Mouse (Mus musculus): ENCODE measurements at regions not wholly inside any gene's neighbourhood (a gene's known extent, or its start where the extent isn't known, plus 50 kb on each side); places are given as distances from the start of the nearest gene placed in this dataset.
"Not testable (repeated sequence)": the region's sequence is repeated elsewhere in the genome, so short reads cannot be mapped to it uniquely, and the experiment has no call there.

GRCm38 (mm10) chr9:11145799-11146198 is 241.2 kb upstream of the Cntn5 start:
- Histone ChIP-seq H3K27me3 (ENCODE audit: control insufficient read depth, insufficient read depth, low read length) (no peaks in the 10 kb centered on the region), H3K9ac (ENCODE audit: low read depth, low read length) (no peak overlapping the region), H3K79me2 (ENCODE audit: control insufficient read depth, insufficient read depth, low read length) (no peaks in the 10 kb centered on the region), H3K4me1 (ENCODE audit: control insufficient read depth, insufficient read depth, low read length) (no peaks in the 10 kb centered on the region), H3K27ac (replicated peaks; ENCODE audit: insufficient read depth, low read depth, low read length) (no peak overlapping the region), H3K36me3 (ENCODE audit: control insufficient read depth, insufficient read depth, low read length) (no peaks in the 10 kb centered on the region), H3K4me3 (ENCODE audit: insufficient read depth, low read depth, low read length) (no peak overlapping the region)
- WGBS: 95% methylated on average over 1 of the region's 1 CpGs
- TF ChIP-seq CTCF (IDR thresholded peaks at IDR 0.05; ENCODE audit: low read depth, low read length) (no peak), POLR2A (IDR thresholded peaks at IDR 0.05; ENCODE audit: extremely low read depth, insufficient read depth, low read length) (no peak)
- no peak for DNase-seq (ENCODE audit: extremely low read depth, low read depth, low spot score)

- DNase-seq (ENCODE audit: extremely low read depth, low read depth, low spot score): no peak
- 74% methylated on average over 5 of the region's 5 CpGs for WGBS
- H3K9ac ChIP-seq (ENCODE audit: low read depth, low read length): no peak overlapping the region
- no peaks in the 10 kb centered on the region for H3K27me3 ChIP-seq (ENCODE audit: control insufficient read depth, insufficient read depth, low read length)
- TF ChIP-seq CTCF (IDR thresholded peaks at IDR 0.05; ENCODE audit: low read depth, low read length) (no peak), POLR2A (IDR thresholded peaks at IDR 0.05; ENCODE audit: extremely low read depth, insufficient read depth, low read length) (no peak)
- no peaks in the 10 kb centered on the region for H3K79me2 ChIP-seq (ENCODE audit: control insufficient read depth, insufficient read depth, low read length)
- H3K4me1 ChIP-seq (ENCODE audit: control insufficient read depth, insufficient read depth, low read length): no peaks in the 10 kb centered on the region
- no peak overlapping the region for H3K27ac ChIP-seq (replicated peaks; ENCODE audit: insufficient read depth, low read depth, low read length)
- H3K4me3 ChIP-seq (ENCODE audit: insufficient read depth, low read depth, low read length): no peak overlapping the region
- no peaks in the 10 kb centered on the region for H3K36me3 ChIP-seq (ENCODE audit: control insufficient read depth, insufficient read depth, low read length)
Observed at GRCm38 (mm10) chr9:11126833-11127232, 222.3 kb upstream of the Cntn5 start.

DNA sequence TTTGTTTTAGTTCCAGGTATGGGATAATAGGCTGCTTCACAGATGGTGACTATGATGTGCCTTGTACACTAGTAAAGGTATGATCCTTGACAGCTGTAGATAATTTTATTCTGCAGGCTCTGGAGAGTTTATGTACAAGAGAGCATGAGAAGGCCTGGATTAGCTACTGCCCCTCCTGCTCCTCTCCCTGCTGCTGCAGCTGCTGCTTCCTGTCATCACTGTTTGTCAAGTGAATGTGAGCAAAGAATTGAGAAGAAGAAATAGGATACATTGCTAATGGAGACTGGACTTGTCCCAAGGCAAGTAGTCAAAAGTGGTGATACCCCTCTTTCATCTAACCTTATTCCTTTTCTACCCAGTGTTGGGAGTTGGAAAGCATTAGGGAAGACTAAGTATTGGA is 214.6 kb upstream of the Cntn5 start:
- Histone ChIP-seq H3K9ac (ENCODE audit: low read depth, low read length) (no peak overlapping the region), H3K4me3 (ENCODE audit: insufficient read depth, low read depth, low read length) (no peak overlapping the region), H3K27ac (replicated peaks; ENCODE audit: insufficient read depth, low read depth, low read length) (no peak overlapping the region), H3K4me1 (ENCODE audit: control insufficient read depth, insufficient read depth, low read length) (no peaks in the 10 kb centered on the region), H3K27me3 (ENCODE audit: control insufficient read depth, insufficient read depth, low read length) (no peaks in the 10 kb centered on the region), H3K79me2 (ENCODE audit: control insufficient read depth, insufficient read depth, low read length) (no peaks in the 10 kb centered on the region), H3K36me3 (ENCODE audit: control insufficient read depth, insufficient read depth, low read length) (no peaks in the 10 kb centered on the region)
- TF ChIP-seq CTCF (IDR thresholded peaks at IDR 0.05; ENCODE audit: low read depth, low read length) (no peak), POLR2A (IDR thresholded peaks at IDR 0.05; ENCODE audit: extremely low read depth, insufficient read depth, low read length) (no peak)
- DNase-seq (ENCODE audit: extremely low read depth, low read depth, low spot score): no peak

DNA sequence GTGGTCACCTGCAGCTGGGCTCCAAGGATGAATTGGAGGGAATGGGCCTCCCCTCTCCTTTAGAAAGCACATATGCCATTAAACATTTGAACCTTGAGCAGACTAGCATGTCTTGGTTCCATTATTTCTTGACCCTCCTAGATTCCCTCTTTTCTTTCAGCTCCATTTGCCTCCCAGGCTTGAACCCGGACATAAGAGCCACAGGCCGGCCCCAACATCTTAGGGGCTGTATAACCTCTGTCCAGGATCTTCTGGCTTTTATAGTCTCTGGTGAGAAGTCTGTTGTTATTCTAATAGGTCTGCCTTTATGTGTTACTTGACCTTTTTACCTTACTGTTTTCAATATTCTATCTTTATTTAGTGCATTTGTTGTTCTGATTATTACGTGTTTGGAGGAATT is 203.3 kb upstream of the Cntn5 start:
- 88% methylated on average over 3 of the region's 3 CpGs for WGBS
- not testable (repeated sequence) for H3K27me3 ChIP-seq (ENCODE audit: control insufficient read depth, insufficient read depth, low read length); H3K79me2 ChIP-seq (ENCODE audit: control insufficient read depth, insufficient read depth, low read length); H3K27ac ChIP-seq (replicated peaks; ENCODE audit: insufficient read depth, low read depth, low read length); H3K4me1 ChIP-seq (ENCODE audit: control insufficient read depth, insufficient read depth, low read length); H3K36me3 ChIP-seq (ENCODE audit: control insufficient read depth, insufficient read depth, low read length); H3K4me3 ChIP-seq (ENCODE audit: insufficient read depth, low read depth, low read length); DNase-seq (ENCODE audit: extremely low read depth, low read depth, low spot score); H3K9ac ChIP-seq (ENCODE audit: low read depth, low read length)

- not testable (repeated sequence) for H3K27me3 ChIP-seq (ENCODE audit: control insufficient read depth, insufficient read depth, low read length); H3K27ac ChIP-seq (replicated peaks; ENCODE audit: insufficient read depth, low read depth, low read length); H3K4me3 ChIP-seq (ENCODE audit: insufficient read depth, low read depth, low read length); H3K9ac ChIP-seq (ENCODE audit: low read depth, low read length); H3K4me1 ChIP-seq (ENCODE audit: control insufficient read depth, insufficient read depth, low read length); H3K36me3 ChIP-seq (ENCODE audit: control insufficient read depth, insufficient read depth, low read length); H3K79me2 ChIP-seq (ENCODE audit: control insufficient read depth, insufficient read depth, low read length)
- peak; percentile 5 for DNase-seq (ENCODE audit: extremely low read depth, low read depth, low spot score)
- WGBS: 91% methylated on average over 1 of the region's 1 CpGs
Observed at GRCm38 (mm10) chr9:11107212-11107611, 202.6 kb upstream of the Cntn5 start.

DNA sequence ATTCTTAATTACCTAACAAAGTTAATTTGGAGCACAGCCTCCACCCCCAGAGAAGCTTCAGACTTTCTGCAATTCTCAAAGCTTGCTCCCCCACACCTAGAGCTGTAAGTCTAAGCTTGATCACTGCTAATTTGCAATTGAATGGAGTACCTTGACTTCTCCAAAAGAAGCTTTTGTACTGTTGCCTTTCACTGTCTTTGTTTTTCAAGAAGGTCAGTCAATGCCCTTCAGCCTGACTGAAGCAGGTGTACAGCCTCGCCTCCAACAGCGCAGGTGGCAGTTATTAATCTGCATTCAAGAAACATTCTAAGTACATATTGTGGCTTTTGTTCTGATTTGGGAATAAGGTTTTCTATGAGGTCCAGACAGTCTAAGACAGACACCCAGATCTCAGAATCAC is 201.7 kb upstream of the Cntn5 start:
- H3K4me3 ChIP-seq (ENCODE audit: insufficient read depth, low read depth, low read length): no peak overlapping the region
- H3K36me3 ChIP-seq (ENCODE audit: control insufficient read depth, insufficient read depth, low read length): no peaks in the 10 kb centered on the region
- no peak for TF ChIP-seq CTCF (IDR thresholded peaks at IDR 0.05; ENCODE audit: low read depth, low read length)
- no peaks in the 10 kb centered on the region for H3K4me1 ChIP-seq (ENCODE audit: control insufficient read depth, insufficient read depth, low read length)
- no peaks in the 10 kb centered on the region for H3K79me2 ChIP-seq (ENCODE audit: control insufficient read depth, insufficient read depth, low read length)
- no peak overlapping the region for H3K9ac ChIP-seq (ENCODE audit: low read depth, low read length)
- H3K27ac ChIP-seq (replicated peaks; ENCODE audit: insufficient read depth, low read depth, low read length): no peak overlapping the region
- no peaks in the 10 kb centered on the region for H3K27me3 ChIP-seq (ENCODE audit: control insufficient read depth, insufficient read depth, low read length)
- WGBS: 87% methylated on average over 2 of the region's 2 CpGs
- DNase-seq (ENCODE audit: extremely low read depth, low read depth, low spot score): no peak

- no peaks in the 10 kb centered on the region for H3K4me1 ChIP-seq (ENCODE audit: control insufficient read depth, insufficient read depth, low read length)
- no peaks in the 10 kb centered on the region for H3K27me3 ChIP-seq (ENCODE audit: control insufficient read depth, insufficient read depth, low read length)
- no peaks in the 10 kb centered on the region for H3K36me3 ChIP-seq (ENCODE audit: control insufficient read depth, insufficient read depth, low read length)
- no peaks in the 10 kb centered on the region for H3K79me2 ChIP-seq (ENCODE audit: control insufficient read depth, insufficient read depth, low read length)
- WGBS: 68% methylated on average over 4 of the region's 4 CpGs
- no peak overlapping the region for H3K9ac ChIP-seq (ENCODE audit: low read depth, low read length)
- no peak overlapping the region for H3K27ac ChIP-seq (replicated peaks; ENCODE audit: insufficient read depth, low read depth, low read length)
- DNase-seq (ENCODE audit: extremely low read depth, low read depth, low spot score): no peak
- TF ChIP-seq CTCF (IDR thresholded peaks at IDR 0.05; ENCODE audit: low read depth, low read length) (no peak), POLR2A (IDR thresholded peaks at IDR 0.05; ENCODE audit: extremely low read depth, insufficient read depth, low read length) (no peak)
- no peak overlapping the region for H3K4me3 ChIP-seq (ENCODE audit: insufficient read depth, low read depth, low read length)
Observed at GRCm38 (mm10) chr9:11103448-11103847, 198.9 kb upstream of the Cntn5 start.
